Mouse (Mus musculus): ENCODE measurements at regions not wholly inside any gene's neighbourhood (a gene's known extent, or its start where the extent isn't known, plus 50 kb on each side); places are given as distances from the start of the nearest gene placed in this dataset.
A peak's percentile ranks its signal among the peaks of the same experiment; 100 is the strongest.

- H3K4me1 ChIP-seq (ENCODE audit: control insufficient read depth, insufficient read depth, low read length): no peaks in the 10 kb centered on the region
- DNase-seq (ENCODE audit: low spot score) (no peak), ATAC-seq (ENCODE audit: low read depth) (no peak)
- no peak overlapping the region for H3K27ac ChIP-seq (replicated peaks; ENCODE audit: low read depth, low read length)
- WGBS: 27% methylated on average over 4 of the region's 4 CpGs
- no peaks in the 10 kb centered on the region for H3K9me3 ChIP-seq (ENCODE audit: control insufficient read depth, low read length)
- no peak overlapping the region for H3K4me3 ChIP-seq (ENCODE audit: low read depth, low read length)
- H3K4me2 ChIP-seq (ENCODE audit: low read depth, low read length): no peak overlapping the region
- no peaks in the 10 kb centered on the region for H3K27me3 ChIP-seq (replicated peaks; ENCODE audit: control insufficient read depth, insufficient read depth, low read length)
- H3K36me3 ChIP-seq (ENCODE audit: control insufficient read depth, insufficient read depth, low read length): no peaks in the 10 kb centered on the region
- H3K9ac ChIP-seq (ENCODE audit: low read depth, low read length): no peak overlapping the region
These were observed 142.1 kb upstream of the Slc22a12 start for GRCm38 (mm10) chr19:6684921-6685320.

GRCm38 (mm10) chr19:6679392-6680307, 136.8 kb upstream of the Slc22a12 start:
- H3K4me2 ChIP-seq (ENCODE audit: low read depth, low read length): no peak overlapping the region
- no peak overlapping the region for H3K27ac ChIP-seq (replicated peaks; ENCODE audit: low read depth, low read length)
- H3K36me3 ChIP-seq (ENCODE audit: control insufficient read depth, insufficient read depth, low read length): no peaks in the 10 kb centered on the region
- no peak overlapping the region for H3K4me3 ChIP-seq (ENCODE audit: low read depth, low read length)
- ATAC-seq (ENCODE audit: low read depth) (no peak), DNase-seq (ENCODE audit: low spot score) (no peak)
- no peaks in the 10 kb centered on the region for H3K27me3 ChIP-seq (replicated peaks; ENCODE audit: control insufficient read depth, insufficient read depth, low read length)
- no peaks in the 10 kb centered on the region for H3K9me3 ChIP-seq (ENCODE audit: control insufficient read depth, low read length)
- no peaks in the 10 kb centered on the region for H3K4me1 ChIP-seq (ENCODE audit: control insufficient read depth, insufficient read depth, low read length)
- 39% methylated on average over 12 of the region's 14 CpGs for WGBS
- H3K9ac ChIP-seq (ENCODE audit: low read depth, low read length): no peak overlapping the region

GRCm38 (mm10) chr19:6677511-6677910, 134.7 kb upstream of the Slc22a12 start:
- WGBS: 74% methylated on average over 12 of the region's 12 CpGs
- H3K27me3 ChIP-seq (replicated peaks; ENCODE audit: control insufficient read depth, insufficient read depth, low read length): no peaks in the 10 kb centered on the region
- H3K27ac ChIP-seq (replicated peaks; ENCODE audit: low read depth, low read length): no peak overlapping the region
- H3K4me3 ChIP-seq (ENCODE audit: low read depth, low read length): no peak overlapping the region
- ATAC-seq (ENCODE audit: low read depth) (no peak), DNase-seq (ENCODE audit: low spot score) (no peak)
- no peaks in the 10 kb centered on the region for H3K9me3 ChIP-seq (ENCODE audit: control insufficient read depth, low read length)
- H3K36me3 ChIP-seq (ENCODE audit: control insufficient read depth, insufficient read depth, low read length): no peaks in the 10 kb centered on the region
- H3K9ac ChIP-seq (ENCODE audit: low read depth, low read length): no peak overlapping the region
- H3K4me1 ChIP-seq (ENCODE audit: control insufficient read depth, insufficient read depth, low read length): no peaks in the 10 kb centered on the region
- H3K4me2 ChIP-seq (ENCODE audit: low read depth, low read length): no peak overlapping the region

GRCm38 (mm10) chr19:6675586-6675985, 132.8 kb upstream of the Slc22a12 start:
- H3K9ac ChIP-seq (ENCODE audit: low read depth, low read length): no peak overlapping the region
- H3K36me3 ChIP-seq (ENCODE audit: control insufficient read depth, insufficient read depth, low read length): no peaks in the 10 kb centered on the region
- no peak overlapping the region for H3K27ac ChIP-seq (replicated peaks; ENCODE audit: low read depth, low read length)
- H3K9me3 ChIP-seq (ENCODE audit: control insufficient read depth, low read length): no peaks in the 10 kb centered on the region
- no peaks in the 10 kb centered on the region for H3K27me3 ChIP-seq (replicated peaks; ENCODE audit: control insufficient read depth, insufficient read depth, low read length)
- no peak overlapping the region for H3K4me2 ChIP-seq (ENCODE audit: low read depth, low read length)
- H3K4me1 ChIP-seq (ENCODE audit: control insufficient read depth, insufficient read depth, low read length): no peaks in the 10 kb centered on the region
- DNase-seq (ENCODE audit: low spot score) (peak; percentile 62), ATAC-seq (ENCODE audit: low read depth) (peak; percentile 68; the same call in 1 of the 2 replicates)
- 45% methylated on average over 3 of the region's 3 CpGs for WGBS
- H3K4me3 ChIP-seq (ENCODE audit: low read depth, low read length): no peak overlapping the region

GRCm38 (mm10) chr19:6671696-6672095, 128.9 kb upstream of the Slc22a12 start:
- Histone ChIP-seq H3K9me3 (ENCODE audit: control insufficient read depth, low read length) (no peaks in the 10 kb centered on the region), H3K4me2 (ENCODE audit: low read depth, low read length) (no peak overlapping the region), H3K27ac (replicated peaks; ENCODE audit: low read depth, low read length) (no peak overlapping the region), H3K9ac (ENCODE audit: low read depth, low read length) (no peak overlapping the region), H3K27me3 (replicated peaks; ENCODE audit: control insufficient read depth, insufficient read depth, low read length) (no peaks in the 10 kb centered on the region), H3K36me3 (ENCODE audit: control insufficient read depth, insufficient read depth, low read length) (no peaks in the 10 kb centered on the region), H3K4me1 (ENCODE audit: control insufficient read depth, insufficient read depth, low read length) (no peaks in the 10 kb centered on the region), H3K4me3 (ENCODE audit: low read depth, low read length) (no peak overlapping the region)
- no peak for DNase-seq (ENCODE audit: low spot score)
- no peak for ATAC-seq (ENCODE audit: low read depth)
- 84% methylated on average over 6 of the region's 6 CpGs for WGBS

- WGBS: 73% methylated on average over 8 of the region's 8 CpGs
- H3K9ac ChIP-seq (ENCODE audit: low read depth, low read length): no peak overlapping the region
- no peak for ATAC-seq (ENCODE audit: low read depth)
- H3K4me2 ChIP-seq (ENCODE audit: low read depth, low read length): no peak overlapping the region
- DNase-seq (ENCODE audit: low spot score): no peak
- no peaks in the 10 kb centered on the region for H3K9me3 ChIP-seq (ENCODE audit: control insufficient read depth, low read length)
- H3K4me1 ChIP-seq (ENCODE audit: control insufficient read depth, insufficient read depth, low read length): no peaks in the 10 kb centered on the region
- no peaks in the 10 kb centered on the region for H3K36me3 ChIP-seq (ENCODE audit: control insufficient read depth, insufficient read depth, low read length)
- no peak overlapping the region for H3K4me3 ChIP-seq (ENCODE audit: low read depth, low read length)
- H3K27ac ChIP-seq (replicated peaks; ENCODE audit: low read depth, low read length): no peak overlapping the region
- no peaks in the 10 kb centered on the region for H3K27me3 ChIP-seq (replicated peaks; ENCODE audit: control insufficient read depth, insufficient read depth, low read length)
These were observed 127.0 kb upstream of the Slc22a12 start for GRCm38 (mm10) chr19:6669881-6670280.

GRCm38 (mm10) chr19:6668545-6668944, 125.7 kb upstream of the Slc22a12 start:
- H3K9me3 ChIP-seq (ENCODE audit: control insufficient read depth, low read length): no peaks in the 10 kb centered on the region
- H3K4me2 ChIP-seq (ENCODE audit: low read depth, low read length): no peak overlapping the region
- no peak overlapping the region for H3K4me3 ChIP-seq (ENCODE audit: low read depth, low read length)
- H3K4me1 ChIP-seq (ENCODE audit: control insufficient read depth, insufficient read depth, low read length): no peaks in the 10 kb centered on the region
- H3K27me3 ChIP-seq (replicated peaks; ENCODE audit: control insufficient read depth, insufficient read depth, low read length): no peaks in the 10 kb centered on the region
- H3K36me3 ChIP-seq (ENCODE audit: control insufficient read depth, insufficient read depth, low read length): no peaks in the 10 kb centered on the region
- 49% methylated on average over 2 of the region's 2 CpGs for WGBS
- no peak overlapping the region for H3K9ac ChIP-seq (ENCODE audit: low read depth, low read length)
- H3K27ac ChIP-seq (replicated peaks; ENCODE audit: low read depth, low read length): no peak overlapping the region
- ATAC-seq (ENCODE audit: low read depth) (no peak), DNase-seq (ENCODE audit: low spot score) (no peak)

- WGBS: 63% methylated on average over 6 of the region's 6 CpGs
- DNase-seq (ENCODE audit: low spot score) (no peak), ATAC-seq (ENCODE audit: low read depth) (no peak)
- no peaks in the 10 kb centered on the region for H3K27me3 ChIP-seq (replicated peaks; ENCODE audit: control insufficient read depth, insufficient read depth, low read length)
- no peaks in the 10 kb centered on the region for H3K4me1 ChIP-seq (ENCODE audit: control insufficient read depth, insufficient read depth, low read length)
- no peak overlapping the region for H3K9ac ChIP-seq (ENCODE audit: low read depth, low read length)
- H3K27ac ChIP-seq (replicated peaks; ENCODE audit: low read depth, low read length): no peak overlapping the region
- no peaks in the 10 kb centered on the region for H3K36me3 ChIP-seq (ENCODE audit: control insufficient read depth, insufficient read depth, low read length)
- H3K4me2 ChIP-seq (ENCODE audit: low read depth, low read length): no peak overlapping the region
- no peaks in the 10 kb centered on the region for H3K9me3 ChIP-seq (ENCODE audit: control insufficient read depth, low read length)
- no peak overlapping the region for H3K4me3 ChIP-seq (ENCODE audit: low read depth, low read length)
These were observed 123.4 kb upstream of the Slc22a12 start for GRCm38 (mm10) chr19:6666187-6666722.
